Mouse (Mus musculus): ENCODE measurements around the gene Ahdc1. TPM values are rescaled to one million over a fixed set of nuclear protein-coding genes. Genes with fewer than 3 reads are reported as not detected.

The Ahdc1 gene
- total RNA-seq, 1 experiment from 2014 or later = 9.1 TPM

GRCm38 (mm10) chr4:133107788-133108281, 96.8 kb downstream of the Ahdc1 start:
- ATAC-seq (ENCODE audit: extremely low read depth, insufficient number of reproducible peaks, low FRiP score, poor library complexity, severe bottlenecking) = no peak

DNA sequence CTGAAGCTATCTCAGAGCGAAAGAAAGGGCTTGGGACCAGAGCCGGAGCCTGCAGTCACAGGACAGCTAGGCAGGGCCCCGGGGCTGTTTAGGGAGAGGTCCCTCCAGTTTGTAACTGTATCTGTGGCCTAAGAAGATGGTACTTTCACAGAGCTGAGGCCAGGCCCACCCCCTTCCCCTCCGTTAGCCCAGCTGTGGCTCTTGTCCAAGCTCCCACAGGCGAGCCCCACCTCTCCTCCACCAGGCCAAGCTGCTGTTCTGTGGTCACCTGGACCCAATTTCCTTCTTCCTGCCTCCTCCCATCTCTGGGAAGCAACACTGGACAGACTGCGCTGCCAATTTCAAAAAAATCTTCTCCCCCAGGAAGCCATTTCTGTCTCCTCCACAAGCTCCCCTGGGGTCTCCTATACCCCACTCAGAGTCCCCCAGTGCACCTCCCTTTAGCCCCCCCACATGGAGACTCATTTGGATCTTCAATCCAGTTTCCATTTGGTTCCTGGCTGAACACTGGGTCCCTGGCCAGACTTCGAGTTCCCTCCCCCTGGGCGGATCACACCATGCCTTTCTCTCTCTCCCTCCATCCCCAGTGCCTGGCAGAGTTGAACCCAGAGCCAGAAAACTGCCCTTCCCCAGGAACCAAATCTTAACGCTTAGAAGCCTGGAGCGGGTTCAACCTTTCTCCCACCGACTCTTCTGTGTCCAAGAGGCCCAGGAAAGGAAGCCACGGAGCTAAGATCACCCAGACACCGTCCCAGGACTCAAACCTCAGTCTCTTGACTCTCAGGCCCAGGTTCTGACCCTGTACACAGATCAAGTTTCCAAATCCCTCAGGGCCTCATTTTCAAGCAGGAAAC, 97.6 kb downstream of the Ahdc1 start:
- no peak for ATAC-seq (ENCODE audit: extremely low read depth, insufficient number of reproducible peaks, low FRiP score, poor library complexity, severe bottlenecking)

DNA sequence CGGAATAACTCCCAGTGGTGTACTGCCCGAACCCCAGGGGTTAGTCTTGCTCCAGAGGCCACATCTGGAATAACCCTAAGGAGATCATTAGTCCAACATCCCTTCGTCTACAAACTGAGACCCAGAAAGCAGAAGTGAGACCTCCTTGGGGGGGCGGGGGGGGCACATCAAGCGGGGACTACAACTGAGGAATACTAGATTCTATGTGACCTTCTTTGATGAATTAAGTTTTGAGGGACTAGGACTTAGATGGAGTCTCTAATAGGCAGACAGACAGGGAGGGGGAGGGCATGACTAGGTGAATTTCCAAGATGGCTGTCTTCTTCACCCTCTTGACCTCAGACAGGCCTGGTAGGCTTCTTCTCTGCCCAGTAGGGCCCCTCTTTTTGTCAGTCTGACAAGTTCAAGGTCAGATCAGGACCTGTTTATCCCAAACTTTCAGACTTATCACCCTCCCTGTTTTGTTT, 98.3 kb downstream of the Ahdc1 start:
- 0 out of 2 replicates have a peak, but pooled peaks have one; percentile 24 for ATAC-seq (ENCODE audit: extremely low read depth, insufficient number of reproducible peaks, low FRiP score, poor library complexity, severe bottlenecking)

DNA sequence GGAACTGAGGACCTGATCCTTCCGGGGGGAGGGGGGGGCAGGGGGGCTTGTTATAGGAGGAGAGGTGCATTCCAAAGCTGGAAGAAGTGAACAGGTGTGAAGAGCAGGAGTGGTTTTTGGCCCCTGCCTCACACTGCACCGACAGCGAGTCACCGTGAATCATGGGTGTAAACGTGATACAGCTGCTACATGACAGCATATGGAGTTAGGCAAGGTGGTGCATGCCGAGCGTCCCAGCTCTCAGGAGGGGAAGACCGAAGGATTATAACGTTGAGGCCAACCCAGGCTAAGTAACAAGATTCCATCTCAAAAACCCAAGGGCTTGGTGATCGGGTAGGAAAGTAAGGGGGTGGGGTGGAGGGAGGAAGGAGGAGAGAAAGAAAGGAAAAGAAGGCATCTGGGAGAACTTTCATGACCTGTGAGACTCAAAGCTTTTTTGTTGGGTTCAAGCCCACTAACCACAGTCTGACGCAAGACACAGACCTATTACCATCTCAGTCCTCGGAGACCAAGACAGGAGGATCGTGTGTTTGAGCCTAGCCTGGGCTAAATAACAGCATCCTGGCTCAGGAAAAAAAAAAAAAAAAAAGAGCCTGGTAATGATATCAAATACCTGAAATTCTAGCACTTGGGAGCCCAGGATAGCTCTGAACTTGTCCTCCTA, 101.2 kb downstream of the Ahdc1 start:
- ATAC-seq (ENCODE audit: extremely low read depth, insufficient number of reproducible peaks, low FRiP score, poor library complexity, severe bottlenecking) = no peak

GRCm38 (mm10) chr4:133113351-133113882, 102.4 kb downstream of the Ahdc1 start:
- no peak for ATAC-seq (ENCODE audit: extremely low read depth, insufficient number of reproducible peaks, low FRiP score, poor library complexity, severe bottlenecking)

DNA sequence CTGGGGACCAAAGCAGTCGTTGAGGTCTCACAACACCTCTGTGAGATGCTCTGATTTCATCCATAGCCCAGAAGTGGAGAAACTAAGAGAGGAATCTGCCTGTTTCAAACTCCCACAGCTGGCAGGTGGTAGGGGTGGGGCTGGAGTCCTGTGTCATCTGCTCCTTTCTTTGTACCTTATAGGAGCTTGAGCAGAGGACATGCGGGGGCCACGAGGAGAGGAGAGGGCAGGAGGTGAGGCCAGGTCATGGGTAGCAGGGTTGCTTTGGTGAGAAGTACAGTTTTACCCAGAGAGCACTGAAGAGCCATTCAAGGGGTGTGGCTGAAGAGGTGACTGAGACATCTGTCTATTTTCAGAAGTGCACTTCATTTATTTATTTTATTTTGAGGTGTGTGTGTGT, 103.7 kb downstream of the Ahdc1 start:
- ATAC-seq (ENCODE audit: extremely low read depth, insufficient number of reproducible peaks, low FRiP score, poor library complexity, severe bottlenecking) = no peak

- ATAC-seq (ENCODE audit: extremely low read depth, insufficient number of reproducible peaks, low FRiP score, poor library complexity, severe bottlenecking) = no peak
These were observed 104.8 kb downstream of the Ahdc1 start for GRCm38 (mm10) chr4:133115721-133116429.

DNA sequence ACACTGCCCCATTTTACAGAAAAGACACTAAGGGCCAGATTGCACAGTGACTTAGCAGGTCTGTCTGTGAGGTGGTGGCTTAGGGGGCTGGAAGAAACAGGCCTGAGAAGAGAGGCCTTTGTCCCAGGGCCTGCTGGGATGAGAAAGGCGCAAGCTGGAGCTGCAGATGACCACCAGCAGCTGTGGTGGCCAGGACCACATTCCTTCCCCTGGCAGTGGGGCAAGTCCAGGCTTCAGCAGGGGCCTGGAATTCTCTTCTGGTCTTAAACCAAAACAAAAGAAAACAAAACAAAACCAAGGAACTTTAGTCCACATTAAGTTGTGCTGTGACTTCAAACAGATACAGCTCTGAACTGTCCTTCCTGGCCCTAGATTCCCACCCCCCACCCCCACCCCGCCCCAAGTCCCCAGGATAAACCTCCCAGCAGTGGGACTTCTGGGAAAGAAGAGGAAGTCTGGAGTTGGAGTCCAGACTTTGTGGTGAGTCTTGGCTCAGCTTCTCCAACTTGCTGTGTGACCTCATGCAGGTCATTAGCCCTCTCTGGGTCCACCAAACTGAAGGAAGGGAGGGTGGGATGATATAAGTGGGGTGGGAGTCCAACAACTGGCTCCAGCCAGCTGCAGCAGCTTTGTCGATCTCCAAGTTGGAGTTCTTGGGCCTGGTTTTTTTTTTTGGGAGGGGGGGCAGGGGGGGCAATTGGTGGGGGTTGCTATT, 105.9 kb downstream of the Ahdc1 start:
- no peak for ATAC-seq (ENCODE audit: extremely low read depth, insufficient number of reproducible peaks, low FRiP score, poor library complexity, severe bottlenecking)

- peak; percentile 51 for ATAC-seq (ENCODE audit: extremely low read depth, insufficient number of reproducible peaks, low FRiP score, poor library complexity, severe bottlenecking)
These were observed 106.7 kb downstream of the Ahdc1 start for GRCm38 (mm10) chr4:133117556-133118411.

GRCm38 (mm10) chr4:133118775-133119375, 107.8 kb downstream of the Ahdc1 start:
- no peak for ATAC-seq (ENCODE audit: extremely low read depth, insufficient number of reproducible peaks, low FRiP score, poor library complexity, severe bottlenecking)

- ATAC-seq (ENCODE audit: extremely low read depth, insufficient number of reproducible peaks, low FRiP score, poor library complexity, severe bottlenecking) = no peak
These were observed 108.5 kb downstream of the Ahdc1 start for GRCm38 (mm10) chr4:133119579-133119978.

DNA sequence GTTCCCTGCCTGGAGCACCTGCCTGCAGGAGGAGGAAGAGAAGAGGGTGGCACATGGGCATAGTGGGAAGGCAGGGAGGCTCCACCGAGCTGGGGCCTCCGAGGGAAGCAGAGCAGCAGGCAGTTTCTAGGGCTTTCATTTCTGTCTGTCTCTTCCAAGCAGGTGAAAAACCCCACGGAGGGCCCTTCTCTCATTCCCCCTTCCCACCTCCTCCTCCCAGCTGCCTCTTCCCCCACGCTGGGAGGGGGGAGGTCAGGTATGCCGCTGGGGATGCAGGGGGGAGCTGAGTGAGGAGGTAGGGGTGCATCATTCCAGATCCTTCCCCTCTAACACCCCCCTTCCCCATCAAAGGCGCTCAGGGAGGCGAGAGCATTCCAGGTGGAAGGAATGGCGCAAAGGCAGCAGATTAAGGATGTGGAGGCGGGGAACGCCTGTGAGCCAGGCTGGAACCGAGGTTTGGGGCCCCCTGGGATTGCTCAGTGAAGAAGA, 109.8 kb downstream of the Ahdc1 start:
- ATAC-seq (ENCODE audit: extremely low read depth, insufficient number of reproducible peaks, low FRiP score, poor library complexity, severe bottlenecking) = no peak

- ATAC-seq (ENCODE audit: extremely low read depth, insufficient number of reproducible peaks, low FRiP score, poor library complexity, severe bottlenecking) = no peak
These were observed 110.4 kb downstream of the Ahdc1 start for GRCm38 (mm10) chr4:133121416-133121815.

- no peak for ATAC-seq (ENCODE audit: extremely low read depth, insufficient number of reproducible peaks, low FRiP score, poor library complexity, severe bottlenecking)
These were observed 111.0 kb downstream of the Ahdc1 start for GRCm38 (mm10) chr4:133121974-133122637.

DNA sequence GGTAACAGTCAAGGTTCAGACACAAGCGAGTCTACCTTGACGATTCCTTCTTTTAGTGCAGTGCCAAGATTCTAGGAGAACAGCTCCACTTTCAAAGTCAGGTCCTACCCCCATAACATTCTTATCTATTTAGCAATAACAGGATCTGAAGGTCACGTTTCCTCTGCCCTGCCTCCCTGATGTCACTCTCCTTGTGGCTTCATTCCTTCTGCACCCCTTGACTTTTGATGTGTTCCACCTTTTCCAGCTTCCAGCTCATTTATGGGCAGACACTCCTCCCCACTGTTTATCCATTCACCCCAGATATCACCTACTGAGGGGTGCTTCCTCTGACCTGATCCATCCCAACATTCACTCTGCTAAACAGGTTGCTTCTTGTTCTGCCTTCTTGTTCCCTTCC, 116.0 kb downstream of the Ahdc1 start:
- no peak for ATAC-seq (ENCODE audit: extremely low read depth, insufficient number of reproducible peaks, low FRiP score, poor library complexity, severe bottlenecking)
